Mouse (Mus musculus): ENCODE data around the gene Glod4.

Gene Glod4

GRCm38 (mm10) chr11:76242901-76243810, at the start of gene Glod4, which contains the start of gene Mrm3:
Gene Glod4 (minus strand): TSS chr11:76243725.
Gene Mrm3 (plus strand): TSS chr11:76243715.
- peak; percentile 95 to 97 for DNase-seq (ENCODE audit: low spot score in 2 of 2)

GRCm38 (mm10) chr11:76292831-76293230, 49.3 kb upstream of the Glod4 start:
- no peak for DNase-seq (ENCODE audit: low spot score in 2 of 2)

GRCm38 (mm10) chr11:76292398-76292797, 48.9 kb upstream of the Glod4 start:
- DNase-seq (ENCODE audit: low spot score in 2 of 2) = no peak

- DNase-seq (ENCODE audit: low spot score in 2 of 2) = no peak
These were observed 48.4 kb upstream of the Glod4 start for GRCm38 (mm10) chr11:76291960-76292359.

GRCm38 (mm10) chr11:76290367-76290766, 46.8 kb upstream of the Glod4 start:
- peak; percentile 72 to 84 for DNase-seq (ENCODE audit: low spot score in 2 of 2)

GRCm38 (mm10) chr11:76288645-76289044, 45.1 kb upstream of the Glod4 start:
- peak; percentile 64 to 76 for DNase-seq (ENCODE audit: low spot score in 2 of 2)

GRCm38 (mm10) chr11:76287301-76287700, 43.8 kb upstream of the Glod4 start:
- no peak for DNase-seq (ENCODE audit: low spot score in 2 of 2)

- DNase-seq (ENCODE audit: low spot score in 2 of 2) = no peak
These were observed 43.1 kb upstream of the Glod4 start for GRCm38 (mm10) chr11:76286534-76287126.

- DNase-seq (ENCODE audit: low spot score in 2 of 2) = no peak
These were observed 42.0 kb upstream of the Glod4 start for GRCm38 (mm10) chr11:76285431-76286075.

GRCm38 (mm10) chr11:76283841-76284240, 40.3 kb upstream of the Glod4 start:
- DNase-seq (ENCODE audit: low spot score in 2 of 2) = no peak

GRCm38 (mm10) chr11:76279971-76280370, 36.4 kb upstream of the Glod4 start:
- no peak for DNase-seq (ENCODE audit: low spot score in 2 of 2)

GRCm38 (mm10) chr11:76278960-76279852, 35.7 kb upstream of the Glod4 start:
- DNase-seq (ENCODE audit: low spot score in 2 of 2) = no peak

- DNase-seq (ENCODE audit: low spot score in 2 of 2) = no peak
These were observed 28.9 kb upstream of the Glod4 start for GRCm38 (mm10) chr11:76272440-76272839.

- no peak for DNase-seq (ENCODE audit: low spot score in 2 of 2)
These were observed 25.1 kb upstream of the Glod4 start for GRCm38 (mm10) chr11:76268521-76269065.

GRCm38 (mm10) chr11:76268001-76268459, 24.5 kb upstream of the Glod4 start:
- DNase-seq (ENCODE audit: low spot score in 2 of 2) = peak; percentile 58 to 66

- no peak for DNase-seq (ENCODE audit: low spot score in 2 of 2)
These were observed 24.0 kb upstream of the Glod4 start for GRCm38 (mm10) chr11:76267550-76267949.

GRCm38 (mm10) chr11:76262611-76263351, 19.3 kb upstream of the Glod4 start:
- DNase-seq (ENCODE audit: low spot score in 2 of 2) = no peak

- DNase-seq (ENCODE audit: low spot score in 2 of 2) = no peak
These were observed 17.7 kb upstream of the Glod4 start for GRCm38 (mm10) chr11:76261224-76261623.

GRCm38 (mm10) chr11:76260208-76261050, 16.9 kb upstream of the Glod4 start:
- DNase-seq (ENCODE audit: low spot score in 2 of 2) = no peak

Measured in right cerebral cortex, postnatal 10 days (tissue).